Mouse (Mus musculus) intestine, postnatal 0 days (tissue): ENCODE data around the gene Mad2l2. TPM values are rescaled to one million over a fixed set of nuclear protein-coding genes. Genes with fewer than 3 reads are reported as not detected.
"Not testable (repeated sequence)": the region's sequence is repeated elsewhere in the genome, so short reads cannot be mapped to it uniquely, and the experiment has no call there.

ENCODE experiments used
- ATAC-seq: fragments of 200-750 bp; cut with Nextera tagmentation; 2 replicates; pipeline ENCODE4 v1.8.0; 2017; ENCODE audit warnings: mild to moderate bottlenecking, moderate TSS enrichment, moderate library complexity
- H3K27ac ChIP-seq: fragments of 300-500 bp; sonication (generic); 2 replicates; pipeline ENCODE4 v1.5.1; 2014; ENCODE audit warnings: mild to moderate bottlenecking, low read depth, low read length, moderate library complexity
- H3K27me3 ChIP-seq: fragments of 300-500 bp; sonication (generic); replicated peaks from 2 replicates; pipeline ENCODE4 v1.6.1; 2014; ENCODE audit warnings: low read length, mixed read lengths; ENCODE audit not compliant: control insufficient read depth, insufficient read depth
- H3K36me3 ChIP-seq: fragments of 300-500 bp; sonication (generic); 2 replicates; pipeline ENCODE4 v1.6.1; 2014; ENCODE audit warnings: mild to moderate bottlenecking, moderate library complexity; ENCODE audit not compliant: control insufficient read depth, insufficient read depth
- H3K4me1 ChIP-seq: fragments of 300-500 bp; sonication (generic); replicated peaks from 2 replicates; pipeline ENCODE4 v1.6.1; 2014; ENCODE audit warnings: antibody characterized with exemption, low read length, mixed read lengths; ENCODE audit not compliant: control insufficient read depth, insufficient read depth
- H3K4me2 ChIP-seq: fragments of 300-500 bp; sonication (generic); replicated peaks from 2 replicates; pipeline ENCODE4 v1.6.1; 2014; ENCODE audit warnings: low read depth, mild to moderate bottlenecking, moderate library complexity
- H3K4me3 ChIP-seq: fragments of 300-500 bp; sonication (generic); 2 replicates; pipeline ENCODE4 v1.5.1; 2014; ENCODE audit warnings: low read depth, low read length
- H3K9ac ChIP-seq: fragments of 300-500 bp; sonication (generic); 2 replicates; pipeline ENCODE4 v1.6.1; 2014; ENCODE audit warnings: mild to moderate bottlenecking, low read depth, low read length
- H3K9me3 ChIP-seq: fragments of 300-500 bp; sonication (generic); 2 replicates; pipeline ENCODE4 v1.6.1; 2016; ENCODE audit warnings: mixed run types; ENCODE audit not compliant: control insufficient read depth
- CTCF ChIP-seq: sonication (generic); IDR thresholded peaks from 2 replicates; pipeline ENCODE4 v1.5.1; 2016; ENCODE audit warnings: low read depth, mild to moderate bottlenecking, control low read depth, antibody characterized with exemption, moderate library complexity
- WGBS: fragments of 180-500 bp; shearing (Covaris S2); extraction: QIAGEN DNeasy Blood & Tissue Kit; methylation state at CpG from one replicate; pipeline ENCODE4 v1.1.7; 2014; 5-methylcytosine and 5-hydroxymethylcytosine counted together
- polyA plus RNA-seq: library from polyadenylated mRNA; unstranded; fragments of >200 nt; fragmentation: Nextera tagmentation; extraction: Ambion mirVana; gene quantifications from 2 replicates; pipeline ENCODE4 v1.2.1, GENCODE M21; 2015

Mad2l2 gene
- polyA plus RNA-seq, 1 experiment from 2014 or later: 24.9 TPM

GRCm38 (mm10) chr4:148173811-148174494 lies 43.8 kb downstream of the Mad2l2 start:
- WGBS: 3% methylated on average over 30 of the region's 30 CpGs
- Histone ChIP-seq H3K9me3 (no peaks in the 10 kb centered on the region), H3K9ac (no peak overlapping the region), H3K27me3 (peaks cover 63% of the 10 kb centered on the region), H3K4me2 (no peak overlapping the region), H3K27ac (no peak overlapping the region), H3K4me1 (no peaks in the 10 kb centered on the region), H3K36me3 (no peaks in the 10 kb centered on the region), H3K4me3 (no peak overlapping the region)
- TF ChIP-seq CTCF: no peak
- no peak for ATAC-seq

GRCm38 (mm10) chr4:148174495-148174862 lies 44.3 kb downstream of the Mad2l2 start:
- Histone ChIP-seq H3K4me3 (no peak overlapping the region), H3K27me3 (peaks cover 61% of the 10 kb centered on the region), H3K4me1 (no peaks in the 10 kb centered on the region), H3K36me3 (no peaks in the 10 kb centered on the region), H3K9me3 (no peaks in the 10 kb centered on the region), H3K27ac (no peak overlapping the region), H3K9ac (no peak overlapping the region), H3K4me2 (no peak overlapping the region)
- TF ChIP-seq CTCF: no peak
- ATAC-seq: no peak
- WGBS: 21% methylated on average over 12 of the region's 12 CpGs

GRCm38 (mm10) chr4:148176603-148177002 lies 46.4 kb downstream of the Mad2l2 start:
- H3K27ac ChIP-seq, H3K4me1 ChIP-seq, H3K9me3 ChIP-seq, H3K9ac ChIP-seq, H3K36me3 ChIP-seq, H3K4me3 ChIP-seq, ATAC-seq, H3K4me2 ChIP-seq: not testable (repeated sequence)
- 52% methylated on average over 5 of the region's 6 CpGs for WGBS
- peaks cover 47% of the 10 kb centered on the region for H3K27me3 ChIP-seq

GRCm38 (mm10) chr4:148177716-148178115 lies 47.5 kb downstream of the Mad2l2 start:
- Histone ChIP-seq H3K4me3 (no peak overlapping the region), H3K4me2 (no peak overlapping the region), H3K9me3 (no peaks in the 10 kb centered on the region), H3K36me3 (no peaks in the 10 kb centered on the region), H3K27ac (no peak overlapping the region), H3K4me1 (no peaks in the 10 kb centered on the region), H3K27me3 (peaks cover 36% of the 10 kb centered on the region), H3K9ac (no peak overlapping the region)
- no peak for TF ChIP-seq CTCF
- no peak for ATAC-seq

- Histone ChIP-seq H3K27ac (no peak overlapping the region), H3K4me3 (no peak overlapping the region), H3K36me3 (no peaks in the 10 kb centered on the region), H3K9ac (no peak overlapping the region), H3K9me3 (no peaks in the 10 kb centered on the region), H3K27me3 (no peaks in the 10 kb centered on the region), H3K4me2 (no peak overlapping the region), H3K4me1 (no peaks in the 10 kb centered on the region)
- no peak for ATAC-seq
- no peak for TF ChIP-seq CTCF
- 87% methylated on average over 12 of the region's 12 CpGs for WGBS
These were observed 51.3 kb downstream of the Mad2l2 start for GRCm38 (mm10) chr4:148181483-148181882.

GRCm38 (mm10) chr4:148182363-148182762 lies 52.2 kb downstream of the Mad2l2 start:
- Histone ChIP-seq H3K4me3 (no peak overlapping the region), H3K27ac (no peak overlapping the region), H3K9ac (no peak overlapping the region), H3K4me2 (no peak overlapping the region), H3K36me3 (no peaks in the 10 kb centered on the region), H3K27me3 (no peaks in the 10 kb centered on the region), H3K9me3 (no peaks in the 10 kb centered on the region), H3K4me1 (no peaks in the 10 kb centered on the region)
- TF ChIP-seq CTCF: no peak
- WGBS: 33% methylated on average over 8 of the region's 8 CpGs
- no peak for ATAC-seq

- TF ChIP-seq CTCF: no peak
- ATAC-seq: no peak
- H3K9me3 ChIP-seq: no peaks in the 10 kb centered on the region
- no peaks in the 10 kb centered on the region for H3K36me3 ChIP-seq
- H3K4me2 ChIP-seq: no peak overlapping the region
- H3K9ac ChIP-seq: no peak overlapping the region
- no peaks in the 10 kb centered on the region for H3K4me1 ChIP-seq
- no peak overlapping the region for H3K27ac ChIP-seq
- no peaks in the 10 kb centered on the region for H3K27me3 ChIP-seq
- no peak overlapping the region for H3K4me3 ChIP-seq
- WGBS: 69% methylated on average over 9 of the region's 9 CpGs
These were observed 54.4 kb downstream of the Mad2l2 start for GRCm38 (mm10) chr4:148184564-148184963.
